Mouse (Mus musculus) lung, postnatal 0 days (tissue): ENCODE results near the gene Kcne3. TPM values are rescaled to one million over a fixed set of nuclear protein-coding genes. Genes with fewer than 3 reads are reported as not detected.

Experiments used
- ATAC-seq: fragments of 200-750 bp; cut with Nextera tagmentation; 2 replicates; pipeline ENCODE4 v1.8.0; 2017; ENCODE audit warnings: moderate library complexity
- DNase-seq: peaks from one replicate; pipeline ENCODE4 v3.0.0-alpha.2; 2016; ENCODE audit warnings: low spot score
- H3K27ac ChIP-seq: fragments of 300-500 bp; sonication (generic); 2 replicates; pipeline ENCODE4 v1.5.1; 2014; ENCODE audit warnings: antibody characterized with exemption, mild to moderate bottlenecking, low read length, mixed read lengths
- H3K27me3 ChIP-seq: fragments of 300-500 bp; sonication (generic); replicated peaks from 2 replicates; pipeline ENCODE4 v1.6.1; 2014; ENCODE audit warnings: low read length, mixed read lengths; ENCODE audit not compliant: insufficient read depth
- H3K36me3 ChIP-seq: fragments of 300-500 bp; sonication (generic); 2 replicates; pipeline ENCODE4 v1.6.1; 2014; ENCODE audit warnings: low read length, mixed read lengths; ENCODE audit not compliant: insufficient read depth
- H3K4me1 ChIP-seq: fragments of 300-500 bp; sonication (generic); 2 replicates; pipeline ENCODE4 v1.6.1; 2014; ENCODE audit warnings: antibody characterized with exemption, low read depth, low read length, mixed read lengths; ENCODE audit not compliant: insufficient read depth
- H3K4me2 ChIP-seq: fragments of 300-500 bp; sonication (generic); replicated peaks from 2 replicates; pipeline ENCODE4 v1.6.1; 2014; ENCODE audit warnings: low read depth, mild to moderate bottlenecking, low read length, moderate library complexity, mixed read lengths
- H3K4me3 ChIP-seq: fragments of 300-500 bp; sonication (generic); 2 replicates; pipeline ENCODE4 v1.5.1; 2014; ENCODE audit warnings: low read depth, low read length
- H3K9ac ChIP-seq: fragments of 300-500 bp; sonication (generic); replicated peaks from 2 replicates; pipeline ENCODE4 v1.6.1; 2014; ENCODE audit warnings: low read depth, mild to moderate bottlenecking
- H3K9me3 ChIP-seq: fragments of 300-500 bp; sonication (generic); 2 replicates; pipeline ENCODE4 v1.6.1; 2016; ENCODE audit warnings: low read length, mixed read lengths
- CTCF ChIP-seq: IDR thresholded peaks from 2 replicates; pipeline ENCODE4 v1.5.1; 2016; ENCODE audit warnings: antibody characterized with exemption, mild to moderate bottlenecking
- EP300 ChIP-seq: IDR thresholded peaks from 2 replicates; pipeline ENCODE4 v1.6.1; 2016; ENCODE audit warnings: antibody characterized with exemption, mild to moderate bottlenecking, control low read depth
- WGBS: fragments of 180-500 bp; shearing (Covaris S2); extraction: QIAGEN DNeasy Blood & Tissue Kit; methylation state at CpG from one replicate; pipeline ENCODE4 v1.1.7; 2014; 5-methylcytosine and 5-hydroxymethylcytosine counted together
- polyA plus RNA-seq: library from polyadenylated mRNA; unstranded; fragments of >200 nt; fragmentation: Nextera tagmentation; extraction: Ambion mirVana; gene quantifications from 2 replicates; pipeline ENCODE4 v1.2.1, GENCODE M21; 2015

Gene Kcne3
- polyA plus RNA-seq, 1 experiment from 2014 or later, result 4.9 TPM

DNA sequence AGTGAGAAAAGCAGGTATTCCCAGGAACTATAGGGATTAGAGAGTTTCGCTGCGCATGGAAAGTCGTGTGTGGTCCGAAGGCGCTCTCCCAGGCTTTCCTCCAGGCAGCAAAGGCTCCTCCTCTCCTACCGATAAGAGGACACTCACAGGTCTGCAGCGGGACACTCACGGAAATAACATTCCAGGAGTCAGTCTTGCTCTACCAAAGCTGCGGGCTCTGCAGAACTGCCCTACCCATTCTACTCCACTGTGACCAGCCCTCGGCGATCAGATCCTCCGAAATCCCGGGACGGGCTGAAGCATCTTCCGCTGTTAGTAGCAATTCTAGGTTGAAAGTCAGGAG, 2.6 kb downstream of the Kcne3 start:
- peaks cover 10% of the 10 kb centered on the region; the same call in 1 of the 2 replicates for H3K4me1 ChIP-seq
- TF ChIP-seq CTCF (no peak), EP300 (no peak)
- no peaks in the 10 kb centered on the region for H3K9me3 ChIP-seq
- no peak overlapping the region for H3K27ac ChIP-seq
- no peaks in the 10 kb centered on the region; the same call in 1 of the 2 replicates for H3K27me3 ChIP-seq
- no peaks in the 10 kb centered on the region for H3K36me3 ChIP-seq
- peak; percentile 54 for DNase-seq
- peak overlapping the region; percentile 77 for H3K4me2 ChIP-seq
- 2% methylated on average over 15 of the region's 15 CpGs for WGBS
- ATAC-seq, result peak; percentile 68
- peak overlapping the region; percentile 36 for H3K4me3 ChIP-seq
- H3K9ac ChIP-seq, result no peak overlapping the region

DNA sequence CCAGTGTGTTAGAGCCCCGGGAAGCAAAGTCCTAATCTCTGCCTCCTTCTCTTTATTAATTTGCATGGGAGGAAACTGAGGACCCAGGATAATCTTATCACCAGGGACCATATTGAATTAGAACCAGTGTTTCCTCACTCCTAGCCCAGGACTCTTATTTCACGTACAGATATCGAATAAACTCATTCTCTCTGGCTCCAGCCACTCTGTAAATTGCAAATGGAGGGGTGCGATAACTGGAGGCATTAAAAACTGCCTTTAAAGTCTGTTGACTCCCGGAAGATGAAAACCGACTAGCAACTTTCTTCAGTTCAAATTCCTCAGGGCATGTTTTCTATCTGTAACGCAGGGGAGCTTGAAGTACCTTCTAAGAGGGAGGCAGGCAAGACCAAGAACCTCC, 3.1 kb downstream of the Kcne3 start:
- TF ChIP-seq EP300, result no peak
- no peak for TF ChIP-seq CTCF
- Histone ChIP-seq H3K4me2 (no peak overlapping the region), H3K4me1 (peaks cover 10% of the 10 kb centered on the region; the same call in 1 of the 2 replicates), H3K9me3 (no peaks in the 10 kb centered on the region), H3K9ac (no peak overlapping the region), H3K4me3 (no peak overlapping the region), H3K36me3 (no peaks in the 10 kb centered on the region), H3K27me3 (no peaks in the 10 kb centered on the region; the same call in 1 of the 2 replicates), H3K27ac (no peak overlapping the region)
- WGBS, result 53% methylated on average over 7 of the region's 7 CpGs
- ATAC-seq (no peak), DNase-seq (no peak)

DNA sequence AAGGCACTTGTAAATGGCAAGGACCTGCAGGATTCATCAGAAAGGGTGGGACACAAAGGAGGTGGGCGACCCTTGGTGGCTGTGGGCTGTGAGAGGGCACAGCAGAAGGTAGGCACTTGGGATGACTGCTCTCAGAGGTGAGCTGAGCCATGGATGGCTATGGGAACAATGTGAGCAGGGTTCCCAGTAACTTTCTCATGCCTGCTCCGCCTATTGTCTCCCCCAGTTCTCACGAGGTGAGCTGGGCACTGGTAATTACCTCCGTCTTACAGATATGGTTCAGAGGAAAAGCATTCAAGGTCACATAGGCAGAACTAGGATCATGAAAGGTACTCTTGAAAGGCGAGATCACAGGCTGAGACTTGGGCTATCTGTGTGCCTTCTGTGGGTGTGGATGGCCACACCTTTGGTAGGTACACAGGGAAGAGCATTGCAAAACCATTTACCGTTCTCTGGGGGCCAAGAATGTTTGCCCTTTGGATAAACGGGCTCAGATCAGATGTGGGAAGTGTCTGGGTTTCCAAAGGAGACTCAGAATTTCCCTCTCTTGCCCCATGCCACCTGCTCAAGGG, 3.6 kb downstream of the Kcne3 start:
- Histone ChIP-seq H3K27ac (no peak overlapping the region), H3K4me3 (no peak overlapping the region), H3K9ac (no peak overlapping the region), H3K4me1 (peaks cover 10% of the 10 kb centered on the region; the same call in 1 of the 2 replicates), H3K4me2 (no peak overlapping the region), H3K9me3 (no peaks in the 10 kb centered on the region), H3K36me3 (no peaks in the 10 kb centered on the region), H3K27me3 (no peaks in the 10 kb centered on the region; the same call in 1 of the 2 replicates)
- no peak for ATAC-seq
- TF ChIP-seq CTCF (no peak), EP300 (no peak)
- DNase-seq, result no peak
- 48% methylated on average over 7 of the region's 7 CpGs for WGBS

DNA sequence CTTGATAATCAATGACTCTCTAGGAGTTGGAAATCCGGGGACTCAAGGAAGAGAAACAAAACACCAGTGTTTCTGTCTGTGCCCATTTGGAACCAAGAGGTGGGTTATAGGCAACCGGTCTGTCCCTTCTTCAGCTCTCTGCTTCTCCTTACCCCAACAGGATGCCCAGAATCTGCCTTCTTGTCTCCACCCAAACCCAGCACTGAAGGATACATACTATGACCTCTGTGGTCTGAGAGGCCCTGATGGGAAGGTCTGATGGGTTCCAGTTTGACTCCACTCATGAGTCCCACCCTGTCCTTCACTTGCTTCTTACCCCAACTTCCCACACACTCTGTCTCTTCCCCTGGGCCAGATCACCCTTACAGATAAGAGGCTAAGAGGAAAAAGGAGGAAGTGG, 4.9 kb downstream of the Kcne3 start:
- no peaks in the 10 kb centered on the region; the same call in 1 of the 2 replicates for H3K27me3 ChIP-seq
- no peak overlapping the region for H3K9ac ChIP-seq
- no peak overlapping the region for H3K27ac ChIP-seq
- WGBS, result 69% methylated on average over 2 of the region's 2 CpGs
- ATAC-seq (no peak), DNase-seq (no peak)
- no peak overlapping the region for H3K4me3 ChIP-seq
- no peaks in the 10 kb centered on the region for H3K36me3 ChIP-seq
- H3K4me2 ChIP-seq, result no peak overlapping the region
- TF ChIP-seq CTCF, result no peak
- TF ChIP-seq EP300, result no peak
- H3K4me1 ChIP-seq, result peaks cover 10% of the 10 kb centered on the region; the same call in 1 of the 2 replicates
- no peaks in the 10 kb centered on the region for H3K9me3 ChIP-seq

DNA sequence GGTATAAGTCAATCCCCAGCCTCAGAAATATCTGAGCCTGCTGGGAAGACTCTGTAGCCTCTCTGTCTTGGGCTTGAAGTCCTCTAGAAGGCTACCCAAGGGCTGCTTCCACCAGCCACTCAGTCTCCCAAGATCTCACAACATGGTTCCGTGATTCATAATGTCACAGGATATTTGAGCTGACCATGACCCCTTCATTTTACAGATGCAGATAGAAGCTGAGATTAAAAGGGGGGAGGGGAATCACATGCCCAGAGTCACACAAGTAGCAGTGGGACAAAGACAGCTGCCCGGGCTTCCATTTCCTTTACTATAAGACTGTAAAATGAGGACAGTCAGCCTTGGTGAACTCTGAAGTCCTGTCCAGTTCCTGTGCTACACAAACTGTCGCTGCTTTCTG, 5.3 kb downstream of the Kcne3 start:
- TF ChIP-seq EP300 (no peak), CTCF (no peak)
- Histone ChIP-seq H3K27ac (no peak overlapping the region), H3K9ac (no peak overlapping the region), H3K4me3 (no peak overlapping the region), H3K36me3 (no peaks in the 10 kb centered on the region), H3K4me2 (no peak overlapping the region), H3K4me1 (peaks cover 10% of the 10 kb centered on the region; the same call in 1 of the 2 replicates), H3K9me3 (no peaks in the 10 kb centered on the region), H3K27me3 (no peaks in the 10 kb centered on the region; the same call in 1 of the 2 replicates)
- no peak for ATAC-seq
- 63% methylated on average over 3 of the region's 3 CpGs for WGBS
- DNase-seq, result no peak

DNA sequence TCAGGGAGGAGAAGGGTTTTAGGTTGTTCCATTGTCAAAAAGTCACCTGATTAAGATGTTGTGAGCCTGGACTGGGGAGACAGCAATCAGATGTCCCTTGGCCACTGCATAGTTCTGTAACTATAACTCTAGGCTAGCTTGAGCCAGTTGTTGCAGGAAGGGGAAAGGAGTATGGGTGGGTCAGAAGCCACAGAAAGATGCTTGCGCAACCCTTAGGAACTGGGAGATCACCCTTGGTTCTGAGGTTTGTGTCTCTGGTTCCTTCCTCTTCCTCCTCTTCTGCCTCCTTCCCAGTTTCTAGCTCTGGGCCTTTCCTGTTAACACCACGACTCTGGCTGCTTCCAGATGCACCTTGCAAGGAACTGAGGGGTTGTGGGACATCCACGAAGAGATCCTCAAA, 6.1 kb downstream of the Kcne3 start:
- DNase-seq (peak; percentile 21), ATAC-seq (no peak)
- no peak for TF ChIP-seq EP300
- TF ChIP-seq CTCF, result no peak
- Histone ChIP-seq H3K4me3 (no peak overlapping the region), H3K4me1 (peaks cover 10% of the 10 kb centered on the region; the same call in 1 of the 2 replicates), H3K4me2 (no peak overlapping the region), H3K27me3 (no peaks in the 10 kb centered on the region; the same call in 1 of the 2 replicates), H3K9ac (no peak overlapping the region), H3K36me3 (no peaks in the 10 kb centered on the region), H3K27ac (no peak overlapping the region), H3K9me3 (no peaks in the 10 kb centered on the region)
- 66% methylated on average over 3 of the region's 3 CpGs for WGBS
